Mouse (Mus musculus) CH12.LX (cell line): Measurements from ENCODE around the gene Rom1.

ENCODE experiments used
- MAZ ChIP-seq: IDR thresholded peaks from 2 replicates; pipeline ENCODE4 v1.6.1; 2012; ENCODE audit warnings: low read depth, mild to moderate bottlenecking, inconsistent platforms, low read length, improper control_type of control experiment, moderate library complexity
- MEF2A ChIP-seq: IDR thresholded peaks from 2 replicates; pipeline ENCODE4 v1.6.1; 2014; ENCODE audit warnings: low read depth, mild to moderate bottlenecking, inconsistent platforms, low read length, improper control_type of control experiment, borderline replicate concordance
- NELFE ChIP-seq: IDR thresholded peaks from 2 replicates; pipeline ENCODE4 v1.6.1; 2011; ENCODE audit warnings: low read depth, low read length, improper control_type of control experiment
- POLR2A ChIP-seq: IDR thresholded peaks from 2 replicates; pipeline ENCODE4 v1.6.1; 2011; ENCODE audit warnings: low read depth, mild to moderate bottlenecking, improper control_type of control experiment, low read length

DNA sequence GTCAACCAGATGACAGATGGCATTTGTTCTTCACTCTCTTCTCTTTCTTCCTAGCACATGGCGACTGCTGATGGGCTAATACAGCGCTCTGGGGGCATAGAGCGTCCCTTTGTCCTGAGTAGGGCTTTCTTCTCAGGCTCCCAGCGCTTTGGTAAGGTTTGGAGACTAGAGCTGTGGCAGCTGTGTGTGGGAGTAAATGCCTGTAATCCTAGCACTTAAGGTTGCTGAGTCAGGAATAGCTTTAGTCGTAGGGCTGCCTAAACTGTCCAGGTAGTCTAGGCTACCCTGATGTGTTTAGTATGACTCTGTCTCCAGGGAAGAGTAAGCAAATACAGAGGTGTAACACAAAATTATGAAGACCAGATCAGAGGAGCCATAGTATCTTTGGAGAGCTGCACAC lies 17.3 kb downstream of the Rom1 start:
- TF ChIP-seq NELFE = no peak
- no peak for TF ChIP-seq POLR2A
- no peak for TF ChIP-seq MEF2A
- no peak for TF ChIP-seq MAZ
